Mouse (Mus musculus) myocyte (in vitro differentiated cells): ENCODE measurements around the gene Adra1b.

ENCODE experiments used
- CEBPB ChIP-seq: IDR thresholded peaks from 2 replicates; pipeline ENCODE4 v1.6.1; 2011; ENCODE audit warnings: mild to moderate bottlenecking, moderate library complexity; ENCODE audit not compliant: poor library complexity, insufficient read depth, severe bottlenecking
- E2F4 ChIP-seq: IDR thresholded peaks from one replicate; pipeline ENCODE4 v1.6.1; 2011; ENCODE audit warnings: mild to moderate bottlenecking, control low read depth, moderate library complexity; ENCODE audit not compliant: insufficient read depth
- MAX ChIP-seq: IDR thresholded peaks from one replicate; pipeline ENCODE4 v1.6.1; 2011; ENCODE audit warnings: low read depth, mild to moderate bottlenecking, control low read depth
- MYOD1 ChIP-seq, 3 experiments: IDR thresholded peaks; one replicate each; pipeline ENCODE4 v1.6.1; 2011; ENCODE audit warnings: control low read depth in 2 of 3, low read depth in 2 of 3, mild to moderate bottlenecking in 2 of 3, moderate library complexity in 1 of 3; ENCODE audit not compliant: insufficient read length in 2 of 3, control insufficient read depth in 1 of 3
- MYOG ChIP-seq, 3 experiments: IDR thresholded peaks; one replicate each; pipeline ENCODE4 v1.6.1; 2011; ENCODE audit warnings: control low read depth in 2 of 3, low read depth in 2 of 3, mild to moderate bottlenecking in 2 of 3; ENCODE audit not compliant: insufficient read length in 2 of 3, control insufficient read depth in 1 of 3, insufficient read depth in 1 of 3
- POLR2A ChIP-seq: IDR thresholded peaks from one replicate; pipeline ENCODE4 v1.6.1; 2011; ENCODE audit warnings: low read depth, mild to moderate bottlenecking, control low read depth, moderate library complexity; ENCODE audit not compliant: insufficient read length
- POLR2AphosphoS2 ChIP-seq: IDR thresholded peaks from one replicate; pipeline ENCODE4 v1.6.1; 2011; ENCODE audit warnings: low read depth, control low read depth; ENCODE audit not compliant: insufficient read length
- REST ChIP-seq: IDR thresholded peaks from one replicate; pipeline ENCODE4 v1.6.1; 2011; ENCODE audit warnings: mild to moderate bottlenecking, control low read depth, moderate library complexity; ENCODE audit not compliant: insufficient read depth, insufficient read length
- SRF ChIP-seq: IDR thresholded peaks from one replicate; pipeline ENCODE4 v1.6.1; 2011; ENCODE audit warnings: low read depth; ENCODE audit not compliant: control insufficient read depth, insufficient read length
- USF1 ChIP-seq: IDR thresholded peaks from one replicate; pipeline ENCODE4 v1.6.1; 2011; ENCODE audit warnings: low read depth, mild to moderate bottlenecking, control low read depth, moderate library complexity

DNA sequence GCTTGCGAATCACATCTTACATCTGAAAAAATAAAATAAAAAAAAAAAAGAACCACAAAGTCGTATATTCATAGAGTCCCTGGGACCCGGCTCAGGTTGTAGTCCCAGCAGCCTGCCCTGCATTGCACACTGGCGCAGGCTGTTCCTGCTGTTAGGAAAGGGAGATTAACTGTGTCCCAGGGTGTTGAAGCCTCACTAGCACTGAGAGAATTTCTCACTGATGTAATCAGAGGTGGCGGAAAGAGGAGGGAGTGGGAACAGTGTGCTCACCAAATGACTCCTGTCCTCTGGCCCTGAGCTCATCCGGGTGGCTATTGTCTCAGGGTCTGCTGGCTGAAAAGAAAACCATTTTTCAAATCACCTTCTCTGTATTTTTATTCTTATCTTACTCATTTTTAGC is 24.6 kb upstream of the Adra1b start:
- TF ChIP-seq POLR2A, result no peak
- no peak for TF ChIP-seq E2F4
- no peak for TF ChIP-seq MYOG (IDR thresholded peaks at IDR 0.05; ENCODE audit: control insufficient read depth in 1 of 3, insufficient read depth in 1 of 3, insufficient read length in 2 of 3, low read depth in 2 of 3)
- no peak for TF ChIP-seq POLR2AphosphoS2
- TF ChIP-seq USF1, result no peak
- no peak for TF ChIP-seq CEBPB
- no peak for TF ChIP-seq MAX
- no peak for TF ChIP-seq REST
- TF ChIP-seq SRF, result no peak
- no peak for TF ChIP-seq MYOD1 (IDR thresholded peaks at IDR 0.05; ENCODE audit: control insufficient read depth in 1 of 3, insufficient read length in 2 of 3, low read depth in 2 of 3)
